Mouse (Mus musculus) limb, embryonic 15.5 days (tissue): ENCODE data around the gene Maats1. TPM values are rescaled to one million over a fixed set of nuclear protein-coding genes. Genes with fewer than 3 reads are reported as not detected.

Experiments
- ATAC-seq: fragments of 200-750 bp; cut with Nextera tagmentation; 2 replicates; pipeline ENCODE4 v1.8.0; 2017; ENCODE audit warnings: low read depth, moderate TSS enrichment; ENCODE audit not compliant: insufficient number of reproducible peaks, low FRiP score, low TSS enrichment
- H3K27ac ChIP-seq: fragments of 300-500 bp; sonication (generic); 2 replicates; pipeline ENCODE4 v1.5.1; 2015; ENCODE audit warnings: moderate library complexity, mild to moderate bottlenecking, inconsistent platforms
- H3K27me3 ChIP-seq: fragments of 300-500 bp; sonication (generic); 2 replicates; pipeline ENCODE4 v1.6.1; 2015; ENCODE audit warnings: inconsistent platforms
- H3K36me3 ChIP-seq: fragments of 300-500 bp; sonication (generic); 2 replicates; pipeline ENCODE4 v1.6.1; 2015; ENCODE audit warnings: inconsistent platforms
- H3K4me1 ChIP-seq: fragments of 300-500 bp; sonication (generic); 2 replicates; pipeline ENCODE4 v1.6.1; 2015; ENCODE audit warnings: inconsistent platforms
- H3K4me2 ChIP-seq: fragments of 300-500 bp; sonication (generic); 2 replicates; pipeline ENCODE4 v1.6.1; 2015; ENCODE audit warnings: mild to moderate bottlenecking, inconsistent platforms
- H3K4me3 ChIP-seq: fragments of 300-500 bp; sonication (generic); 2 replicates; pipeline ENCODE4 v1.5.1; 2015; ENCODE audit warnings: mild to moderate bottlenecking, inconsistent platforms
- H3K9ac ChIP-seq: fragments of 300-500 bp; sonication (generic); 2 replicates; pipeline ENCODE4 v1.6.1; 2015; ENCODE audit warnings: inconsistent platforms
- H3K9me3 ChIP-seq: fragments of 300-500 bp; sonication (generic); 2 replicates; pipeline ENCODE4 v1.6.1; 2016; ENCODE audit warnings: inconsistent platforms
- WGBS: fragments of 180-500 bp; shearing (Covaris S2); methylation state at CpG from one replicate; pipeline ENCODE4 v1.1.7; 2015; 5-methylcytosine and 5-hydroxymethylcytosine counted together
- polyA plus RNA-seq: library from polyadenylated mRNA; unstranded; fragments of >200 nt; fragmentation: Nextera tagmentation; extraction: Ambion mirVana; gene quantifications from 2 replicates; pipeline ENCODE4 v1.2.1, GENCODE M21; 2015

Gene Maats1
- polyA plus RNA-seq, 1 experiment from 2014 or later = not detected

- WGBS = 76% methylated on average over 6 of the region's 6 CpGs
- no peak overlapping the region for H3K4me3 ChIP-seq
- no peak overlapping the region for H3K9ac ChIP-seq
These were observed 35.6 kb upstream of the Maats1 start for GRCm38 (mm10) chr16:38377546-38377945.

GRCm38 (mm10) chr16:38376841-38377249 is 34.9 kb upstream of the Maats1 start:
- H3K9ac ChIP-seq = no peak overlapping the region
- no peaks in the 10 kb centered on the region for H3K36me3 ChIP-seq
- peak overlapping the region; percentile 79 for H3K27ac ChIP-seq
- H3K9me3 ChIP-seq = no peaks in the 10 kb centered on the region
- H3K27me3 ChIP-seq = no peaks in the 10 kb centered on the region
- H3K4me1 ChIP-seq = peaks cover 11% of the 10 kb centered on the region
- peak overlapping the region; percentile 33 for H3K4me3 ChIP-seq
- ATAC-seq = no peak
- peak overlapping the region; percentile 41 for H3K4me2 ChIP-seq
- WGBS = 50% methylated on average over 8 of the region's 8 CpGs

More at GRCm38 (mm10) chr16:38377546-38377945, 35.6 kb upstream of the Maats1 start:
- no peak overlapping the region for H3K27ac ChIP-seq
- H3K9me3 ChIP-seq = no peaks in the 10 kb centered on the region
- H3K27me3 ChIP-seq = no peaks in the 10 kb centered on the region
- no peak overlapping the region for H3K4me2 ChIP-seq
- no peak for ATAC-seq
- peaks cover 11% of the 10 kb centered on the region for H3K4me1 ChIP-seq
- no peaks in the 10 kb centered on the region for H3K36me3 ChIP-seq

DNA sequence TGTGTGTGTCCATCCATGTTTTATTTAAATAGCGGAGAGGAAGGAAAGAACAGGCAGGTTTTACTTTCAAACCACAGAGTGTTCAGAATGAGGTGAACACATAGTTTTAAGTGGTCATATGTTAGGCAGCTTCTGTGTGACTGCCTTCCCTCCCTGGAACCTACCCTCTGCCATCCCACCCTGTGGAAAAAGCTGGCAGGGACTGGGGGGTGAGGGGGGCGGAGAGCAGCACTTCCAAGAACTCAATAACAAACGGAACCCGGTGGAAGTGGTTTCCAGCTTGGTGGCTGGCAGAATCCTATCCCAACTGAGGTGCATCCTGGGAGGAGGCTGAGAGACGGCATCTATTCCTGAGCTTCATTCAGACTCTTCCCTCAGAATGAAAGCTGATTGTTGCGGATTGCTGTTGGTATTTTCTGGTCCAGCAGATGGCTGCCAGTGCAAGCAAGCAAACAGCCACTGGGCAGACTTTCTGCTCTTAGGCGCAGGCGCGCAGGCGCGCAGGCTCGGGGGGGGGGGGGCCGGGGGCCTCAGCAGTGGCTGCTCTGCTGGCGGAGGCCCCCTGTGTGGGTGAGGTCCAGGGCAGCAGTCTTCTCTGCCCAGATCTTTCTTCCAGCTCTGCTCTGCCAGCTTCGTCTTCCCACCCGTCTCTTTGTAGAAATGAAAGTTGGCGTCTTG is 34.4 kb upstream of the Maats1 start:
- ATAC-seq = peak; percentile 80
- Histone ChIP-seq H3K9ac (no peak overlapping the region), H3K9me3 (no peaks in the 10 kb centered on the region), H3K4me1 (peaks cover 11% of the 10 kb centered on the region), H3K36me3 (no peaks in the 10 kb centered on the region), H3K27me3 (no peaks in the 10 kb centered on the region), H3K4me3 (peak overlapping the region; percentile 33), H3K27ac (peak overlapping the region; percentile 79), H3K4me2 (peak overlapping the region; percentile 41)
- 43% methylated on average over 14 of the region's 17 CpGs for WGBS

DNA sequence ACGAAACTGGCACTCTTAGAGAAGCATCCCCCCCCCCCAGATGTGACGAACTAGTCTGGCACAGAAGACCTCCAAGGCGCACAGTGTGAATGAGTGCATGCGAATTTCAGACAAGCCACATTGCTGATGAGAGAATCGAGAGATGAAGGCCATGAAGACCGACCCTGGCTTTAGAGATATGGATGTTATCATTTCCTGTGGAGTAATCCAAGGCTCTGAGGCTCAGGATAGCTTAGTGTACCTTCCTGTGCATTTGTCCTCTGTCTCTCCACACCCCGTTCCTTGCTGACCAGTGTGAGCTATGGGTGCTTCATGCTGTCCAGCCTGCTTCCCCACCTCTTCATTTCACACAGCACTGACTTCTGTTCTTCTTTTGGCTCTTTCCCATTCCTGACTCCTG is 33.2 kb upstream of the Maats1 start:
- Histone ChIP-seq H3K27ac (no peak overlapping the region), H3K4me3 (no peak overlapping the region), H3K4me1 (peaks cover 11% of the 10 kb centered on the region), H3K9ac (no peak overlapping the region), H3K36me3 (no peaks in the 10 kb centered on the region), H3K4me2 (no peak overlapping the region), H3K9me3 (no peaks in the 10 kb centered on the region), H3K27me3 (no peaks in the 10 kb centered on the region)
- ATAC-seq = no peak
- 82% methylated on average over 7 of the region's 7 CpGs for WGBS

GRCm38 (mm10) chr16:38374379-38375140 is 32.6 kb upstream of the Maats1 start:
- H3K9me3 ChIP-seq = no peaks in the 10 kb centered on the region
- no peaks in the 10 kb centered on the region for H3K36me3 ChIP-seq
- H3K27me3 ChIP-seq = no peaks in the 10 kb centered on the region
- H3K9ac ChIP-seq = no peak overlapping the region
- peaks cover 11% of the 10 kb centered on the region for H3K4me1 ChIP-seq
- no peak overlapping the region for H3K4me3 ChIP-seq
- H3K27ac ChIP-seq = no peak overlapping the region
- H3K4me2 ChIP-seq = no peak overlapping the region
- 75% methylated on average over 10 of the region's 10 CpGs for WGBS
- no peak for ATAC-seq

- H3K27ac ChIP-seq = no peak overlapping the region
- no peaks in the 10 kb centered on the region for H3K9me3 ChIP-seq
- no peaks in the 10 kb centered on the region for H3K36me3 ChIP-seq
- no peak overlapping the region for H3K4me2 ChIP-seq
- WGBS = 87% methylated on average over 16 of the region's 16 CpGs
- no peak for ATAC-seq
- H3K4me1 ChIP-seq = peaks cover 11% of the 10 kb centered on the region
- H3K27me3 ChIP-seq = no peaks in the 10 kb centered on the region
- no peak overlapping the region for H3K4me3 ChIP-seq
- no peak overlapping the region for H3K9ac ChIP-seq
These were observed 32.0 kb upstream of the Maats1 start for GRCm38 (mm10) chr16:38373941-38374340.

DNA sequence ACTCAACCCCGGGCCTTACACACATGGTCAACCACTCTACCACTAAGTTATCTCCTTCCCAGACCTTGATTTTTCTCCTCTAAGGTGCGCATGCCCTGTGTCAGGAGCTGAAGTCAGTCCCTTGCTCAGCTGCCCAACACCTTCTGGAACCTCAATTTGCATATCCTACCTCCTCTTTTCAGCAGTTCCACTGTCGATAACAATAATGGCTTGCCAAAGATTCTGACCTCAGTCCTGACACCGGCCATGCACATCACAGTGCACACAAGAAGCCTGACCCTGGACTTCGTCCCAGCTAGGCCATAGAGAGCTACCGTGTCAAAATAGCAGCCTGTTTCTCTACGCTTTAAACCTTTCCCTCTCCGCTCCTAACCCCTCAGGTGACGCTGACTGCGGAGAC is 31.5 kb upstream of the Maats1 start:
- H3K4me3 ChIP-seq = no peak overlapping the region
- H3K36me3 ChIP-seq = no peaks in the 10 kb centered on the region
- H3K9me3 ChIP-seq = no peaks in the 10 kb centered on the region
- peaks cover 11% of the 10 kb centered on the region for H3K4me1 ChIP-seq
- no peaks in the 10 kb centered on the region for H3K27me3 ChIP-seq
- no peak overlapping the region for H3K9ac ChIP-seq
- no peak for ATAC-seq
- H3K4me2 ChIP-seq = no peak overlapping the region
- WGBS = 76% methylated on average over 10 of the region's 10 CpGs
- no peak overlapping the region for H3K27ac ChIP-seq

- no peaks in the 10 kb centered on the region for H3K9me3 ChIP-seq
- H3K27ac ChIP-seq = no peak overlapping the region
- H3K9ac ChIP-seq = no peak overlapping the region
- peaks cover 11% of the 10 kb centered on the region for H3K4me1 ChIP-seq
- WGBS = 89% methylated on average over 4 of the region's 4 CpGs
- H3K4me2 ChIP-seq = no peak overlapping the region
- ATAC-seq = no peak
- H3K4me3 ChIP-seq = no peak overlapping the region
- H3K36me3 ChIP-seq = no peaks in the 10 kb centered on the region
- H3K27me3 ChIP-seq = no peaks in the 10 kb centered on the region
These were observed 30.9 kb upstream of the Maats1 start for GRCm38 (mm10) chr16:38372876-38373275.

- Histone ChIP-seq H3K27me3 (no peaks in the 10 kb centered on the region), H3K27ac (no peak overlapping the region), H3K36me3 (no peaks in the 10 kb centered on the region), H3K9ac (no peak overlapping the region), H3K4me3 (no peak overlapping the region), H3K9me3 (no peaks in the 10 kb centered on the region), H3K4me1 (peaks cover 7% of the 10 kb centered on the region), H3K4me2 (no peak overlapping the region)
- 82% methylated on average over 15 of the region's 15 CpGs for WGBS
- ATAC-seq = no peak
These were observed 29.9 kb upstream of the Maats1 start for GRCm38 (mm10) chr16:38371705-38372296.

- 0 out of 2 replicates have a peak, but pooled peaks have one; percentile 66 for ATAC-seq
- Histone ChIP-seq H3K4me3 (no peak overlapping the region), H3K9ac (no peak overlapping the region), H3K36me3 (no peaks in the 10 kb centered on the region), H3K27me3 (no peaks in the 10 kb centered on the region), H3K4me2 (no peak overlapping the region), H3K27ac (peak overlapping the region; percentile 27; the same call in 1 of the 2 replicates), H3K9me3 (no peaks in the 10 kb centered on the region), H3K4me1 (no peaks in the 10 kb centered on the region; the same call in 1 of the 2 replicates)
- 78% methylated on average over 8 of the region's 8 CpGs for WGBS
These were observed 28.9 kb upstream of the Maats1 start for GRCm38 (mm10) chr16:38370633-38371374.

DNA sequence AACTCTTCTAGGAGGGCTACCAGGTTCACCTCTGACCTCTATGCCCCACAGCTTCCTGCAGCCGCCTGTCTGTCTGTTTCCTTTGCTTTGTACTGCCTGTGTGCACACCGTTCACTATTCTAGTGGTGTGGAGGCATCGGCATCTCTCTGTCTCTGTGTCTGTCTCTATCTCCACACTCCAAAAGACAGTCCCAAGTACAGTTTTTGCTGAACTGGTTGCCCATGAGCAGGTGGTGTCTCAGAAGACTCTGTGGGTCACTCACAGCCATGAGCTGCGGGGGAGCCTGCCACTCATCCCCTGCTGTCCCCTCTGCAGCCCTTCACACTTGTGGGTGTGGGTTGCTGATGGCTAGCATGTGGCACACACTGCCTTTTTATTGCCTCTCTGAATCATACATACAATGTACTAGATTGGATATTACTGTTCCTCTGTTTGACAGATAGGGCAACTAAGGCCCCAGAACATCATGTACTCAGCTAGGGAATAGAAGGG is 28.1 kb upstream of the Maats1 start:
- 74% methylated on average over 4 of the region's 4 CpGs for WGBS
- Histone ChIP-seq H3K9ac (no peak overlapping the region), H3K36me3 (no peaks in the 10 kb centered on the region), H3K4me1 (no peaks in the 10 kb centered on the region; the same call in 1 of the 2 replicates), H3K4me3 (no peak overlapping the region), H3K4me2 (no peak overlapping the region), H3K9me3 (no peaks in the 10 kb centered on the region), H3K27ac (peak overlapping the region; percentile 27; the same call in 1 of the 2 replicates), H3K27me3 (no peaks in the 10 kb centered on the region)
- no peak for ATAC-seq
